Mouse (Mus musculus) stomach, postnatal 0 days (tissue): ENCODE measurements around the gene Gpr1. TPM values are rescaled to one million over a fixed set of nuclear protein-coding genes. Genes with fewer than 3 reads are reported as not detected.
A peak's percentile ranks its signal among the peaks of the same experiment; 100 is the strongest.
"Not testable (repeated sequence)": the region's sequence is repeated elsewhere in the genome, so short reads cannot be mapped to it uniquely, and the experiment has no call there.

Experiments
- ATAC-seq: fragments of 200-750 bp; cut with Nextera tagmentation; 2 replicates; pipeline ENCODE4 v1.8.0; 2017; ENCODE audit not compliant: low FRiP score, low TSS enrichment
- DNase-seq: peaks from one replicate; pipeline ENCODE4 v3.0.0-alpha.2; 2016; ENCODE audit warnings: low spot score
- H3K27ac ChIP-seq: fragments of 300-500 bp; sonication (generic); replicated peaks from 2 replicates; pipeline ENCODE4 v1.5.1; 2014; ENCODE audit warnings: mild to moderate bottlenecking, control low read depth
- H3K27me3 ChIP-seq: fragments of 300-500 bp; sonication (generic); 2 replicates; pipeline ENCODE4 v1.6.1; 2014; ENCODE audit warnings: low read length; ENCODE audit not compliant: control insufficient read depth, insufficient read depth
- H3K36me3 ChIP-seq: fragments of 300-500 bp; sonication (generic); 2 replicates; pipeline ENCODE4 v1.6.1; 2014; ENCODE audit warnings: low read length, mixed read lengths; ENCODE audit not compliant: control insufficient read depth, insufficient read depth
- H3K4me1 ChIP-seq: fragments of 300-500 bp; sonication (generic); replicated peaks from 2 replicates; pipeline ENCODE4 v1.6.1; 2014; ENCODE audit warnings: antibody characterized with exemption; ENCODE audit not compliant: control insufficient read depth, insufficient read depth
- H3K4me2 ChIP-seq: fragments of 300-500 bp; sonication (generic); replicated peaks from 2 replicates; pipeline ENCODE4 v1.6.1; 2014; ENCODE audit warnings: low read depth, mild to moderate bottlenecking, control low read depth, moderate library complexity
- H3K4me3 ChIP-seq: fragments of 300-500 bp; sonication (generic); 2 replicates; pipeline ENCODE4 v1.5.1; 2014; ENCODE audit warnings: low read depth, low read length, control low read depth
- H3K9ac ChIP-seq: fragments of 300-500 bp; sonication (generic); 2 replicates; pipeline ENCODE4 v1.6.1; 2014; ENCODE audit warnings: mild to moderate bottlenecking, low read length, control low read depth, mixed read lengths
- H3K9me3 ChIP-seq: fragments of 300-500 bp; sonication (generic); 2 replicates; pipeline ENCODE4 v1.6.1; 2016; ENCODE audit warnings: low read length; ENCODE audit not compliant: control insufficient read depth
- CTCF ChIP-seq: IDR thresholded peaks from 2 replicates; pipeline ENCODE4 v1.5.1; 2016; ENCODE audit warnings: antibody characterized with exemption, low read depth, mild to moderate bottlenecking, moderate library complexity
- EP300 ChIP-seq: optimal IDR thresholded peaks from 2 replicates; pipeline ENCODE3; 2016; ENCODE audit warnings: antibody characterized with exemption
- WGBS: fragments of 180-500 bp; shearing (Covaris S2); extraction: QIAGEN DNeasy Blood & Tissue Kit; methylation state at CpG from one replicate; pipeline ENCODE4 v1.1.7; 2014; 5-methylcytosine and 5-hydroxymethylcytosine counted together
- microRNA-seq: library from miRNA; unstranded; fragments of <30 nt; microRNA quantifications from one replicate; pipeline ENCODE4, GENCODE M21; 2016
- polyA plus RNA-seq: library from polyadenylated mRNA; unstranded; fragments of >200 nt; fragmentation: Nextera tagmentation; extraction: Ambion mirVana; gene quantifications from 2 replicates; pipeline ENCODE4 v1.2.1, GENCODE M21; 2015

The Gpr1 gene
- polyA plus RNA-seq, 1 experiment from 2014 or later: 0.05 TPM

- Histone ChIP-seq H3K27ac (peak overlapping the region; percentile 93), H3K36me3 (peaks cover 5% of the 10 kb centered on the region; the same call in 1 of the 2 replicates), H3K4me1 (peaks cover 7% of the 10 kb centered on the region; the same call in 1 of the 2 replicates), H3K9me3 (no peaks in the 10 kb centered on the region), H3K27me3 (no peaks in the 10 kb centered on the region), H3K9ac (peak overlapping the region; percentile 91), H3K4me3 (peak overlapping the region; percentile 99), H3K4me2 (peak overlapping the region; percentile 71)
- 7% methylated on average over 11 of the region's 11 CpGs for WGBS
- DNase-seq: no peak
- no peak for ATAC-seq
- TF ChIP-seq CTCF (no peak), EP300 (no peak)
Observed at GRCm38 (mm10) chr1:63175853-63176252, 38.5 kb downstream of the Gpr1 start.

- WGBS: 62% methylated on average over 2 of the region's 2 CpGs
- TF ChIP-seq CTCF: no peak
- no peak for TF ChIP-seq EP300
- H3K4me2 ChIP-seq: no peak overlapping the region
- peaks cover 11% of the 10 kb centered on the region for H3K36me3 ChIP-seq
- no peak overlapping the region for H3K9ac ChIP-seq
- H3K27ac ChIP-seq: no peak overlapping the region
- no peak overlapping the region for H3K4me3 ChIP-seq
- no peaks in the 10 kb centered on the region for H3K4me1 ChIP-seq
- H3K9me3 ChIP-seq: no peaks in the 10 kb centered on the region
- no peak for DNase-seq
- peak; percentile 60; the same call in 1 of the 2 replicates for ATAC-seq
- no peaks in the 10 kb centered on the region for H3K27me3 ChIP-seq
Observed at GRCm38 (mm10) chr1:63168638-63169037, 45.7 kb downstream of the Gpr1 start.

- ATAC-seq: no peak
- Histone ChIP-seq H3K4me1 (no peaks in the 10 kb centered on the region), H3K4me3 (no peak overlapping the region), H3K9me3 (no peaks in the 10 kb centered on the region), H3K27me3 (no peaks in the 10 kb centered on the region), H3K36me3 (peaks cover 9% of the 10 kb centered on the region; the same call in 1 of the 2 replicates), H3K27ac (no peak overlapping the region), H3K4me2 (no peak overlapping the region), H3K9ac (no peak overlapping the region)
- WGBS: 95% methylated on average over 13 of the region's 13 CpGs
- no peak for TF ChIP-seq CTCF
- no peak for TF ChIP-seq EP300
- no peak for DNase-seq
Observed at GRCm38 (mm10) chr1:63140231-63140630, 74.1 kb downstream of the Gpr1 start.

- H3K9ac ChIP-seq, H3K4me2 ChIP-seq: not testable (repeated sequence)
Observed at GRCm38 (mm10) chr1:63138586-63138985, 75.8 kb downstream of the Gpr1 start.

GRCm38 (mm10) chr1:63137971-63138370 lies 76.4 kb downstream of the Gpr1 start:
- no peak overlapping the region for H3K4me3 ChIP-seq
- H3K27ac ChIP-seq: no peak overlapping the region
- H3K36me3 ChIP-seq: peaks cover 5% of the 10 kb centered on the region; the same call in 1 of the 2 replicates
- ATAC-seq (no peak), DNase-seq (no peak)
- no peaks in the 10 kb centered on the region for H3K4me1 ChIP-seq
- H3K4me2 ChIP-seq: no peak overlapping the region
- no peaks in the 10 kb centered on the region for H3K27me3 ChIP-seq
- no peaks in the 10 kb centered on the region for H3K9me3 ChIP-seq
- no peak overlapping the region for H3K9ac ChIP-seq
- no peak for TF ChIP-seq EP300
- TF ChIP-seq CTCF: no peak
- 78% methylated on average over 2 of the region's 2 CpGs for WGBS

More at GRCm38 (mm10) chr1:63138586-63138985, 75.8 kb downstream of the Gpr1 start:
- not testable (repeated sequence) for DNase-seq, ATAC-seq, H3K27ac ChIP-seq, H3K4me1 ChIP-seq, H3K9me3 ChIP-seq, H3K27me3 ChIP-seq, H3K4me3 ChIP-seq, H3K36me3 ChIP-seq
- 86% methylated on average over 1 of the region's 1 CpGs for WGBS

GRCm38 (mm10) chr1:63134530-63134929 lies 79.8 kb downstream of the Gpr1 start:
- DNase-seq: no peak
- H3K9ac ChIP-seq: no peak overlapping the region
- H3K27me3 ChIP-seq: no peaks in the 10 kb centered on the region
- no peak overlapping the region for H3K4me3 ChIP-seq
- 65% methylated on average over 3 of the region's 3 CpGs for WGBS
- H3K4me2 ChIP-seq: no peak overlapping the region
- peaks cover 4% of the 10 kb centered on the region; the same call in 1 of the 2 replicates for H3K36me3 ChIP-seq
- no peak for TF ChIP-seq CTCF
- TF ChIP-seq EP300: no peak
- no peaks in the 10 kb centered on the region for H3K4me1 ChIP-seq
- no peaks in the 10 kb centered on the region for H3K9me3 ChIP-seq
- no peak for ATAC-seq
- no peak overlapping the region for H3K27ac ChIP-seq

Small RNAs within 50 kb of the gene (microRNA-seq; reads per million reads assigned to microRNA genes)
- gene Gm24557: not detected
- not detected for gene Gm27512

Other genes with a start within 250 kb of the Gpr1 start
- gene Ino80d, start 99.9 kb downstream of the Gpr1 start, polyA plus RNA-seq: 4.3 and 5.9 TPM in 2 replicates
- gene Eef1b2, start 37.7 kb downstream of the Gpr1 start, polyA plus RNA-seq: 427 and 438 TPM in 2 replicates
- 86.5 and 90.7 TPM in 2 replicates for gene Ndufs1, start 37.7 kb downstream of the Gpr1 start, polyA plus RNA-seq
- 2.2 and 2.3 TPM in 2 replicates for gene Zdbf2, start 58.7 kb upstream of the Gpr1 start, polyA plus RNA-seq
- gene Adam23, start 231.3 kb upstream of the Gpr1 start, polyA plus RNA-seq: 2.6 and 3.1 TPM in 2 replicates